In the genomic region with DNA sequence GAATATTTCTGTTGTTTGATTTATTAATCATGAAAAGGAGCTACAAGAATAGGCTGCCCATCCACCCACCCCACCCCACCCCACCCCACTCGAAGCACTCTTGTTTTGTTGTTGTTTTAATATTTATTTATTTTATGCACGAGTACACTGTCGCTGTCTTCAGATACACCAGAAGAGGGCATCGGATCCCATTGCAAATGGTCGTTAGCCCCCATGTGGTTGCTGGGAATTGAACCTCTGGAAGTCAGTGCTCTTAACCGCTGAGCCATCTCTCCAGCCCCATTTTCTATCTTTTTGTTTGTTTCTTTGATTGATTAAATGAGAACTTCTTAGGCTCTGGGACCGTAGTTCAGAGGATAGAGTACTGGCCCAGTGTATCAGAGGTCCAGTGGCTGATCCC, we compare ENCODE assay signal across 9 mouse cellular contexts. TPM values are rescaled to one million over a fixed set of nuclear protein-coding genes. Genes with fewer than 3 reads are reported as not detected.
DNase-seq lines count a peak whose midpoint lies in the region; ATAC-seq and TF ChIP-seq lines count a peak whose summit lies in the region.
"Had no signal": no experiment of that assay in that cellular context is flagged by ENCODE, and none has a peak within 500 bp of the region (broad histone marks: within the 10 kb centered on the region; RNA-seq: fewer than 3 reads in every experiment).

No protein-coding gene starts in this region.

- H3K79me2 ChIP-seq in C2C12 (ENCODE audit: control insufficient read depth, insufficient read depth) = peaks cover 33% of the 10 kb centered on the region

- ATAC-seq in hindbrain, embryonic 11.5 days (ENCODE audit: low FRiP score) = no peak
- ATAC-seq in hindbrain, embryonic 13.5 days (ENCODE audit: low FRiP score) = no peak
- no peak for ATAC-seq in megakaryocyte progenitor cell, adult 5-6 weeks (replicated peaks; ENCODE audit: poor library complexity)
- no peak for ATAC-seq in monocyte, adult 5-6 weeks (replicated peaks; ENCODE audit: insufficient number of reproducible peaks, low FRiP score, low TSS enrichment, poor library complexity, severe bottlenecking)

- peak; percentile 18 for TF ChIP-seq CTCF in C2C12 (IDR thresholded peaks at IDR 0.05; ENCODE audit: control insufficient read depth, insufficient read depth, insufficient read length)

- H3K79me3 ChIP-seq in C2C12 (ENCODE audit: low read depth) = peaks cover 27% of the 10 kb centered on the region

- H3K9me3 ChIP-seq in hindbrain, embryonic 11.5 days (ENCODE audit: control insufficient read depth, low read length) = no peaks in the 10 kb centered on the region
- no peaks in the 10 kb centered on the region for H3K9me3 ChIP-seq in hindbrain, embryonic 13.5 days
- H3K9me3 ChIP-seq: limb, embryonic 12.5 days had no signal

- H3K4me1 ChIP-seq in hindbrain, embryonic 11.5 days (replicated peaks; ENCODE audit: control insufficient read depth, insufficient read depth, low read length) = 0 out of 2 replicates have a peak, but pooled peaks cover 3% of the 10 kb centered on the region
- H3K4me1 ChIP-seq in hindbrain, embryonic 13.5 days (replicated peaks) = peaks cover 27% of the 10 kb centered on the region

- H3K36me3 ChIP-seq in hindbrain, embryonic 11.5 days (ENCODE audit: control insufficient read depth, insufficient read depth, low read length) = no peaks in the 10 kb centered on the region
- no peaks in the 10 kb centered on the region for H3K36me3 ChIP-seq in hindbrain, embryonic 13.5 days
- H3K36me3 ChIP-seq in C2C12 (ENCODE audit: control insufficient read depth, insufficient read depth) = no peaks in the 10 kb centered on the region

- no peak overlapping the region for H3K9ac ChIP-seq in hindbrain, embryonic 11.5 days (ENCODE audit: low read depth, low read length)
- H3K9ac ChIP-seq in hindbrain, embryonic 13.5 days = no peak overlapping the region
- H3K9ac ChIP-seq: limb, embryonic 12.5 days had no signal

- H3K4me3 ChIP-seq in hindbrain, embryonic 11.5 days (ENCODE audit: low read depth, low read length) = no peak overlapping the region
- no peak overlapping the region for H3K4me3 ChIP-seq in hindbrain, embryonic 13.5 days
- H3K4me3 ChIP-seq in C2C12 (ENCODE audit: insufficient read depth, poor library complexity, severe bottlenecking) = no peak overlapping the region

- no peaks in the 10 kb centered on the region for H3K27me3 ChIP-seq in hindbrain, embryonic 11.5 days (ENCODE audit: control insufficient read depth, insufficient read depth, low read length)
- H3K27me3 ChIP-seq in hindbrain, embryonic 13.5 days = peaks cover 8% of the 10 kb centered on the region; the same call in 1 of the 2 replicates
- no peaks in the 10 kb centered on the region for H3K27me3 ChIP-seq in C2C12 (ENCODE audit: control insufficient read depth, insufficient read depth, insufficient read length)
- H3K27me3 ChIP-seq: limb, embryonic 12.5 days had no signal

- H3K4me2 ChIP-seq in hindbrain, embryonic 11.5 days (replicated peaks; ENCODE audit: low read depth, low read length) = no peak overlapping the region
- H3K4me2 ChIP-seq in hindbrain, embryonic 13.5 days = no peak overlapping the region

- no peak overlapping the region for H3K27ac ChIP-seq in hindbrain, embryonic 11.5 days (ENCODE audit: low read depth, low read length)
- no peak overlapping the region for H3K27ac ChIP-seq in hindbrain, embryonic 13.5 days

- H3ac ChIP-seq in C2C12 (ENCODE audit: control insufficient read depth, insufficient read length, low read depth) = no peak overlapping the region

- peak; percentile 39 for DNase-seq in hindbrain, embryonic 11.5 days (ENCODE audit: low spot score)
- DNase-seq in T-cell, adult 2 months (ENCODE audit: low spot score) = peak; percentile 21
- peak; percentile 51 to 54 for DNase-seq in kidney, postnatal 25 days
- DNase-seq in cerebellum, adult 9-10 months = no peak

- WGBS in hindbrain, embryonic 11.5 days = 8% methylated on average over 7 of the region's 7 CpGs
- 11% methylated on average over 7 of the region's 7 CpGs for whole genome bisulfite sequencing in hindbrain, embryonic 13.5 days

TF ChIP-seq in C2C12, 6 proteins besides CTCF, POLR2A, EP300 and RAD21:
- TF ChIP-seq USF1 (IDR thresholded peaks at IDR 0.05; ENCODE audit: low read depth) = no peak
- TF ChIP-seq MYOD1 (IDR thresholded peaks at IDR 0.05; ENCODE audit: control insufficient read depth, insufficient read length, low read depth) = no peak
- no peak for TF ChIP-seq MYOG (IDR thresholded peaks at IDR 0.05; ENCODE audit: control insufficient read depth, extremely low read depth, insufficient read length)
- no peak for TF ChIP-seq CEBPB (IDR thresholded peaks at IDR 0.05; ENCODE audit: low read depth)
- TF ChIP-seq MAX (IDR thresholded peaks at IDR 0.05) = no peak

RNA-seq across cellular contexts. Expression of a gene that starts 1.4 kb away (rescaled TPM):
- 20.4 and 30.4 TPM in 2 replicates for polyA plus RNA-seq in hindbrain, embryonic 11.5 days (2014; fragmentation: Nextera tagmentation; extraction: Ambion mirVana)
- 12.5 and 13.1 TPM in 2 replicates for polyA plus RNA-seq in hindbrain, embryonic 13.5 days (2015; fragmentation: Nextera tagmentation; extraction: Ambion mirVana)
- polyA plus RNA-seq in C2C12 (2012; fragmentation: generic; extraction: Trizol) = 25.5 TPM
- total RNA-seq in megakaryocyte progenitor cell, adult 5-6 weeks (2015) = 37.9 and 38.3 TPM in 2 replicates
- total RNA-seq in megakaryocyte progenitor cell, adult 5-6 weeks (2017) = 62.1 and 68.0 TPM in 2 replicates
- total RNA-seq in monocyte, adult 5-6 weeks (2017) = 91.3 to 286 TPM (median 103 TPM) in 3 replicates

RNA-seq across cellular contexts. Expression of a gene that starts 28.5 kb away (rescaled TPM):
- polyA plus RNA-seq in hindbrain, embryonic 11.5 days (2014; fragmentation: Nextera tagmentation; extraction: Ambion mirVana) = 88.2 and 90.4 TPM in 2 replicates
- polyA plus RNA-seq in hindbrain, embryonic 13.5 days (2015; fragmentation: Nextera tagmentation; extraction: Ambion mirVana) = 84.5 and 87.0 TPM in 2 replicates
- 48.1 TPM for polyA plus RNA-seq in C2C12 (2012; fragmentation: generic; extraction: Trizol)
- 161 and 177 TPM in 2 replicates for total RNA-seq in megakaryocyte progenitor cell, adult 5-6 weeks (2015)
- 126 and 144 TPM in 2 replicates for total RNA-seq in megakaryocyte progenitor cell, adult 5-6 weeks (2017)
- 102 to 127 TPM (median 106 TPM) in 3 replicates for total RNA-seq in monocyte, adult 5-6 weeks (2017)

RNA-seq across cellular contexts. Expression of a gene that starts 49.1 kb away (rescaled TPM):
- polyA plus RNA-seq in hindbrain, embryonic 11.5 days (2014; fragmentation: Nextera tagmentation; extraction: Ambion mirVana) = 230 and 234 TPM in 2 replicates
- polyA plus RNA-seq in hindbrain, embryonic 13.5 days (2015; fragmentation: Nextera tagmentation; extraction: Ambion mirVana) = 145 and 149 TPM in 2 replicates
- 120 TPM for polyA plus RNA-seq in C2C12 (2012; fragmentation: generic; extraction: Trizol)
- total RNA-seq in megakaryocyte progenitor cell, adult 5-6 weeks (2015) = 118 and 130 TPM in 2 replicates
- total RNA-seq in megakaryocyte progenitor cell, adult 5-6 weeks (2017) = 108 and 134 TPM in 2 replicates
- total RNA-seq in monocyte, adult 5-6 weeks (2017) = 41.2 to 67.4 TPM (median 61.4 TPM) in 3 replicates
